Mouse (Mus musculus): ENCODE measurements at regions not wholly inside any gene's neighbourhood (a gene's known extent, or its start where the extent isn't known, plus 50 kb on each side); places are given as distances from the start of the nearest gene placed in this dataset.

- TF ChIP-seq CTCF (IDR thresholded peaks at IDR 0.05) (no peak), EP300 (IDR thresholded peaks at IDR 0.05) (no peak)
These were observed 113.2 kb upstream of the Hs3st3a1 start for GRCm38 (mm10) chr11:64321900-64322425.
